Mouse (Mus musculus) splenic B cell, adult 2 months (primary cell): ENCODE measurements around the gene Sp9.

ENCODE experiments used
- DNase-seq: peaks from one replicate; pipeline ENCODE4 v3.0.0-alpha.2; 2011; ENCODE audit warnings: low read depth, low spot score
- H3K27me3 ChIP-seq: 2 replicates; pipeline ENCODE4 v1.6.1; 2012; ENCODE audit warnings: mild to moderate bottlenecking, low read length, moderate library complexity, mixed read lengths; ENCODE audit not compliant: control insufficient read depth, poor library complexity, insufficient read depth, severe bottlenecking
- H3K36me3 ChIP-seq: 2 replicates; pipeline ENCODE4 v1.6.1; 2012; ENCODE audit warnings: mild to moderate bottlenecking, low read length, moderate library complexity, mixed read lengths; ENCODE audit not compliant: control insufficient read depth, poor library complexity, insufficient read depth, severe bottlenecking

The Sp9 gene

DNA sequence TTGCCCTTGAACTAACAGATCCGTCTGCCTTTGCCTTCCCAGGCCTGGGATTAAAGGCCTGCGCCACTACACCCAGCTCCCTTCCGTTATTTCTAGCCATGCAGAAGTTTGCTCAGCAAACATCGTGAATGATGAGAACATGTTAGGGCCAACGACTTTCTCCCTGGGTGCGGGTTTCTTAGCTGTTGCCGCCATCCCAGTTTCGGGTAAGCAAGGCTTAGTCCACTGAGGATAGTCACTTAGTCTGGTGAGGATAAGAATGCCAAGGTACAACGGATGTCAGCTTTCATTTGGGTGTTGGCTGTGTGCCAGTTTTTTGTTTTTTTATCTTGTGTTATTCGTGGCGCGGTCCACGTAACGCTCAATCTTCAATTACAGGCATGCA lies 41.4 kb downstream of the Sp9 start:
- peak; percentile 36 for DNase-seq
- Histone ChIP-seq H3K27me3 (no peaks in the 10 kb centered on the region), H3K36me3 (peaks cover 5% of the 10 kb centered on the region; the same call in 1 of the 2 replicates)

DNA sequence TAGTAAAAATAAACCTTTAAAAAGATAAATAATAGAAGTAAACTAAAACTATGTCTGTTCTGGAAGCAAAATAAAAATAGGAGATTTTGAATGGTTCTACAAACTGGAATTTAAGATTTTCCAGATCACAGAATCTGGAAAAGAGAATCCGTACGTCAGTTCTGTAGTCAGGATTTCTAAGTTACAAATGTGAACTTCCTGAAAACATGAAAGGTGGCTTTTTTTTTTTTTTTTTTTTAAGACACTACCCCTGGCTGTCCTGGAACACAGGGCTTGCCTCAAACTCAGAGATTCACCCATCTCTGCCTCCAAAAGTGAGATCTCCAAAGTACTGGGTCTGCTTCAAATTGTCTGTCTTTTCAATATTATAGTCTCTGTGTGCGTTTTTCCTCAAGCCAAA lies 42.6 kb downstream of the Sp9 start:
- Histone ChIP-seq H3K36me3 (peaks cover 4% of the 10 kb centered on the region; the same call in 1 of the 2 replicates), H3K27me3 (no peaks in the 10 kb centered on the region)
- no peak for DNase-seq

DNA sequence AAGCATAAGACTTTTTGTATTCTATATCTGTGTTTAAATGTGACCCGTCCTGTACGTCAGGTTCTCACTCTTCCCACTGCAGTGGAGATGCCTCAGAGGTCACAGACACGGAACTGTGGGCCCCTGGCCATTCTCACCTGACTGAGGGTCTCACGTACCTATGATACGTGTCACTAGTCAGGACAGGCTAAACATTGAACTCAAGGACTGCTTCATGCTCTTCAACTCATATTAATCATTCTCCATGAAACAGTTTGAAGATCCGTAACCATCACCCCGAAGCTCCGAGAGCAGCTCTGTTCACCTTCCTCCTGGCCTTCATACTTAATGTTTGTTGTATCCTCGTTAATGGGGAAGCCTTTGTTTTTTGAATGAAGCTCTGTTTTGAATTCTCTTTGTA lies 45.7 kb downstream of the Sp9 start:
- H3K27me3 ChIP-seq, result no peaks in the 10 kb centered on the region
- DNase-seq, result no peak
- H3K36me3 ChIP-seq, result 0 out of 2 replicates have a peak, but pooled peaks cover 1% of the 10 kb centered on the region

DNA sequence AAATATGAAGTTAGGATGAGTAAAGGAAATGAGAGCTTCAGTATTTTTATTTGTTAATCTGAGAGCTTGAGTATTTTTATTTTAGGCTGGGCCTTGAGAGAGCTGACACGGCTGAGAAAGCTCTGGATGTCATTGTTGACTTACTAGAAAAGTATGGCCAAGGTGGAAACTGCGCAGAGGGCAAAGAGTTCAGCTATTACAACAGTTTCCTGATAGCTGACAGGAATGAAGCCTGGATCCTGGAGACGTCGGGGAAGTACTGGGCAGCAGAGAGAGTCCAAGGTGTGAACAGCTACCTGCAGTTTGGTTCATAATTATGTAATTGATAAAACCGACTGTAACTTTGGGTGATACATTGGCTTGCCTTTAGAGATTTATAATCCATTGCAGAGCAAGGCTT lies 47.5 kb downstream of the Sp9 start:
- Histone ChIP-seq H3K36me3 (0 out of 2 replicates have a peak, but pooled peaks cover 1% of the 10 kb centered on the region), H3K27me3 (no peaks in the 10 kb centered on the region)
- DNase-seq, result no peak

DNA sequence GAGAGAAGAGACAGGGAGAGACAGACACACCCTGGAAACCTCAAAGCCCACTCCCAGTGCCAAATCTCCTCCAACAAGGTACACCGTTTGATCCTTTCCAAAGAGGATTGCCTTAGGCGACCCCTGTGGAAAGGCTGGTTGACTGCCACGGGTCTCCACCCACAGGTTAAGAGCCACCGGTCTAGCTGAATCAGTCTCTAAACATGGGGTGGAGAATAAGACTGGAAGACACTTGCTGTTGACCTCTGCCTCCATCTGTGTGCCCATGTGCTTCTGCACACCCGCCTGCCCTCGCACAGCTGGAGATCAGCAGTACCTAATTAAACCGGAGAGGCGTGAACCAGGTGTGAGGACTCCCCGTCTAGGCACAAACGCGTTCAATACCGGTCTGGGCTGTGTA lies 51.3 kb downstream of the Sp9 start:
- Histone ChIP-seq H3K36me3 (no peaks in the 10 kb centered on the region), H3K27me3 (no peaks in the 10 kb centered on the region)
- DNase-seq, result no peak

DNA sequence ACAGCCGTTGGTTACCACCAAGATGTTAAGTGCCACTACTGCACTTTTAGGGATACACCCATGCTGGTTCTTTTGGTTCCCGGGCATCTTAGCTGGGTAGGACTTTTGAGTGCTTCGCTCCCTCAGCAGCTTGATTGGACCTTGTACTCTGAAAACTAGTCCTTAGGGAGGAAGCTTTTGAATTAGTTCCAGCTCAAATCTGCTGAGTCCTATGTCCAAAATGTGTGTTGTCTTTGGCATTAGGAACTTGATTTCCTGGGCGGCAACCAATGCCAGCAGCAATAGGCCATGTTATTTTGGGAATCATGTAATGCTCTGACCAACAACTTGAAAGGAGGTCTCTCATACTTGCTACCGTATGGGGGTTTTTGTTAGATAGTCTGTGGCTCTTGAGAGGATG lies 54.1 kb downstream of the Sp9 start:
- Histone ChIP-seq H3K36me3 (no peaks in the 10 kb centered on the region), H3K27me3 (no peaks in the 10 kb centered on the region)
- no peak for DNase-seq
